Mouse (Mus musculus) heart, adult 2 months (tissue): ENCODE data around the gene Myzap.

Source experiments
- CTCF ChIP-seq: fragments of 200-600 bp; IDR thresholded peaks from 2 replicates; pipeline ENCODE4 v1.8.1; 2022; ENCODE audit warnings: antibody characterized with exemption, mild to moderate bottlenecking, moderate library complexity
- EP300 ChIP-seq: fragments of 200-500 bp; IDR thresholded peaks from 2 replicates; pipeline ENCODE4 v1.6.1; 2011; ENCODE audit warnings: low read depth, low read length, control low read depth; ENCODE audit not compliant: insufficient read depth

GRCm38 (mm10) chr9:71617363-71617762 lies 25.2 kb upstream of the Myzap start:
- peak; percentile 80 for TF ChIP-seq CTCF
- TF ChIP-seq EP300 = 0 out of 2 replicates have a peak, but pooled peaks have one; percentile 11
